Mouse (Mus musculus) olfactory bulb, adult 2 months (tissue): ENCODE data around the gene Fibp. TPM values are rescaled to one million over a fixed set of nuclear protein-coding genes. Genes with fewer than 3 reads are reported as not detected.

Experiments
- H3K27ac ChIP-seq: fragments of 200-500 bp; 2 replicates; pipeline ENCODE4 v1.5.1; 2012; ENCODE audit warnings: low read depth, low read length; ENCODE audit not compliant: insufficient read depth
- H3K4me1 ChIP-seq: fragments of 200-500 bp; 2 replicates; pipeline ENCODE4 v1.6.1; 2012; ENCODE audit warnings: low read length; ENCODE audit not compliant: control insufficient read depth, insufficient read depth
- H3K4me3 ChIP-seq: fragments of 200-500 bp; 2 replicates; pipeline ENCODE4 v1.5.1; 2012; ENCODE audit warnings: mild to moderate bottlenecking, low read depth, low read length, moderate library complexity; ENCODE audit not compliant: insufficient read depth
- CTCF ChIP-seq: fragments of 200-500 bp; IDR thresholded peaks from 2 replicates; pipeline ENCODE4 v1.5.1; 2012; ENCODE audit warnings: low read depth, mild to moderate bottlenecking, low read length, moderate library complexity; ENCODE audit not compliant: insufficient read depth
- POLR2A ChIP-seq: fragments of 200-500 bp; IDR thresholded peaks from 2 replicates; pipeline ENCODE4 v1.6.1; 2012; ENCODE audit warnings: mild to moderate bottlenecking, low read depth, low read length, moderate library complexity; ENCODE audit not compliant: insufficient read depth
- WGBS: fragments of 180-500 bp; shearing (Covaris S2); methylation state at CpG from one replicate; pipeline ENCODE4 v1.1.7; 2018; 5-methylcytosine and 5-hydroxymethylcytosine counted together
- polyA plus RNA-seq: library from polyadenylated mRNA; stranded (reverse); fragments of >200 nt; gene quantifications from 2 replicates; pipeline ENCODE4 v1.2.4, GENCODE M21; 2012; ENCODE audit warnings: low replicate concordance; ENCODE audit not compliant: missing spikeins, insufficient read depth, insufficient read length

Gene Fibp
- polyA plus RNA-seq, 1 experiment, result not detected

- Histone ChIP-seq H3K4me3 (no peak overlapping the region), H3K4me1 (peaks cover 30% of the 10 kb centered on the region), H3K27ac (no peak overlapping the region)
- no peak for TF ChIP-seq CTCF
- TF ChIP-seq POLR2A, result no peak
- WGBS, result 35% methylated on average over 5 of the region's 5 CpGs
Observed at GRCm38 (mm10) chr19:5471846-5472245, 11.4 kb downstream of the Fibp start.

DNA sequence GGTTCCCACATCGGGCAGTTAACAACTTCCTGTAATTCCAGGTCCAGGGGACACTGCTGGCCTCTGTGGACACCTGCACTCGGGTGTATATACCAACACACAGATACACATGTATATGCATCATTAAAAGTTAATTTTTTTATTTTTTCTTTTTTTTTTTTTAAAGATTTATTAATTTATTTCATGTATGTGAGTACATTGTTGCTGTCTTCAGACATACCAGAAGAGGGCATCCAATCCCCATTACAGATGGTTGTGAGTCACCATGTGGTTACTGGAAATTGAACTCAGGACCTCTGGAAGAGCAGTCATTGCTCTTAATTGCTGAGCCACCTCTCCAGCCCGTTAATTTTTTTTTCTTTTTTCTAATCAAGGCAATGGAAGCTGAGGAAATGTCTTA lies 12.4 kb downstream of the Fibp start:
- TF ChIP-seq CTCF (no peak), POLR2A (no peak)
- Histone ChIP-seq H3K4me3 (no peak overlapping the region), H3K4me1 (peaks cover 40% of the 10 kb centered on the region), H3K27ac (no peak overlapping the region)
- WGBS, result 77% methylated on average over 3 of the region's 3 CpGs

- 1% methylated on average over 22 of the region's 22 CpGs for WGBS
- peak within 1 kb of the TSS; percentile 53 for H3K4me3 ChIP-seq
- peak within 1 kb of the TSS; percentile 52; the same call in 1 of the 2 replicates for H3K27ac ChIP-seq
- peaks cover 39% of the 10 kb centered on the region for H3K4me1 ChIP-seq
- TF ChIP-seq CTCF (no peak), POLR2A (no peak)
Observed at GRCm38 (mm10) chr19:5473720-5474119, 13.3 kb downstream of the Fibp start, which contains the start of gene Efemp2. TSS of gene Efemp2 (plus strand) at chr19:5473954.

- TF ChIP-seq POLR2A (no peak), CTCF (no peak)
- WGBS, result 1% methylated on average over 56 of the region's 68 CpGs
- peak overlapping the region; percentile 53 for H3K4me3 ChIP-seq
- H3K4me1 ChIP-seq, result peaks cover 39% of the 10 kb centered on the region
- peak overlapping the region; percentile 52 for H3K27ac ChIP-seq
Observed at GRCm38 (mm10) chr19:5474281-5475068, 14.1 kb downstream of the Fibp start.

DNA sequence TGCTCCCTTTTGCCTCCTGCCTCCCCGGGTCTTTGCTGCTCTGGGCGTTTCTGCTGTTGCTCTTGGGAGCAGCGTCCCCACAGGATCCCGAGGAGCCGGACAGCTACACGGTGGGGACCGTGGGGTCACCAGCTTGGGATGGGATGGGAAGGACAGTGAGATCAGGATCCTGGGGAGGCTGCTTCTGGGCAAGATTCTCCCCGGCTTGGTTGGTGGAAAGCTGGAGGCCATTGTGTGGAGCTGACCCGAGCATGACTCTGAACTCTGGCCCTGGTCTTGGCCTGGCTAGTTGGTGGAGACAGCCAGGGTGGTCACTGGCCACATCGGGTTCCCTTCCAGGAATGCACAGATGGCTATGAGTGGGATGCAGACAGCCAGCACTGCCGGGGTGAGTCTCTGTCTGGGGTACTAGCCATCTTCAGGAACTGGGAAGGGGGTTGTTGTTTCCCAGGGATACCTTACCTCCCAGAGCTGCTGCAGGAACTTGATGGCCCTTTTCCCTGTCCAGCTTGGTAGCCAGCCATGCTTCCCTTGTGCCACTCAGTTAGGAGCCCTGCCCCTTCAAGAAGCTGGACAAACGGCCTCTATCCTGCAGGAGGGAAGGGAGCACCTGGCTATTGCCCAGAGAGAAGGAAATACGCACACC lies 14.8 kb downstream of the Fibp start:
- 17% methylated on average over 13 of the region's 13 CpGs for WGBS
- H3K4me1 ChIP-seq, result peaks cover 37% of the 10 kb centered on the region
- H3K27ac ChIP-seq, result peak overlapping the region; percentile 52
- H3K4me3 ChIP-seq, result peak overlapping the region; percentile 53
- TF ChIP-seq CTCF (no peak), POLR2A (no peak)

DNA sequence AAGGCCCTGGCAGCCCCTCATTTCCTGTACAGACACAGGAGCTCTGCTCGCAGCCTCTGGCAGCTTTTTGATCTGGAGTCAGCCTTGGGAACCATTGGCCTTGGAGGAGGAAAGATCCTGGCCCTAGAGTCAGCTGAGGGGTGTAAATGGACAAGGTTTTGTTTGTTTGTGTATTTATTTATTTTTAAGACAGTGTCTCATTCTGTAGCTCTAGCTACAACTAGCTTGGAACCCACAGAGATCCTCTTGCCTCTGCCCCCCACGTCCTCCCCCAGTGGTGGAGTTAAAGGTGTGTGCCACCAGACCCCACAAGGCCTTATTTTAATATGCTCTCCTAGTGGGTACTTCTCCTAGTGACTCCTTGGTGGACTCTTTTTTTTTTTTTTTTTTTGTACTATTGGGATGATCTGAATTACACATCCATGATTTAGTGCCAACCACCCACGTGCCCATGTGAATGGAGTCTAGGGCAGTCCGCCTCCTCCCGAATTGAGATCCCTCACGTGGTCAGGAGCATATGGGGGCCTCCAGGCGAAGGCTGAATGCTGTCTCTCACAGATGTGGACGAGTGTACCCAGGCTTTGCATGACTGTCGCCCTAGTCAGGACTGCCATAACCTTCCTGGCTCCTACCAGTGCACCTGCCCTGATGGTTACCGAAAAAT lies 16.7 kb downstream of the Fibp start:
- TF ChIP-seq POLR2A, result no peak
- peaks cover 34% of the 10 kb centered on the region for H3K4me1 ChIP-seq
- no peak overlapping the region for H3K4me3 ChIP-seq
- WGBS, result 65% methylated on average over 10 of the region's 10 CpGs
- no peak overlapping the region for H3K27ac ChIP-seq

DNA sequence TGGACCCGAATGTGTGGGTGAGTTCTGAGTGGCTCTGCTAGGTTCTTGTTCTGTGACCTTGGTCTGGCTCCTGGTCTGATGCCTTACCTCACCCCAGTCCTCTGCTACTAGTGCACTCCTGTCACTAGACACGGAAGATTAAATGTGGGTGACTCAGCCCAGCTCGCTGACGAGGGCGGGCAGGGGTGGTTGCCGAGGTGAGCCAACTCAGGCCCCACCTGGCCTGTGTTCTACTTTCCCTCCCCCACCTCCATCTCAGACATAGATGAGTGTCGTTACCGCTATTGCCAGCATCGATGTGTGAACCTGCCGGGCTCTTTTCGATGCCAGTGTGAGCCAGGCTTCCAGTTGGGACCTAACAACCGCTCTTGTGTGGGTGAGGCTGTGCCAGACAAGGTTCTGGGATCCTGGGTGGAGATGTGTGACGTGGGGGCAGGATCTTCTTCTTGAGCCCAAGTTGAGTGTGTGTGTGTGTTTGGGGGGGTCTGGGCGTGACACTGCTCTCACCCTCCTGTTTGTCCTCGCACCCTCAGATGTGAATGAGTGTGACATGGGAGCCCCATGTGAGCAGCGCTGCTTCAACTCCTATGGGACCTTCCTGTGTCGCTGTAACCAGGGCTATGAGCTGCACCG lies 17.4 kb downstream of the Fibp start:
- no peak for TF ChIP-seq POLR2A
- no peak for TF ChIP-seq CTCF
- H3K4me1 ChIP-seq, result peaks cover 34% of the 10 kb centered on the region
- WGBS, result 73% methylated on average over 18 of the region's 18 CpGs
- no peak overlapping the region for H3K4me3 ChIP-seq
- no peak overlapping the region for H3K27ac ChIP-seq

DNA sequence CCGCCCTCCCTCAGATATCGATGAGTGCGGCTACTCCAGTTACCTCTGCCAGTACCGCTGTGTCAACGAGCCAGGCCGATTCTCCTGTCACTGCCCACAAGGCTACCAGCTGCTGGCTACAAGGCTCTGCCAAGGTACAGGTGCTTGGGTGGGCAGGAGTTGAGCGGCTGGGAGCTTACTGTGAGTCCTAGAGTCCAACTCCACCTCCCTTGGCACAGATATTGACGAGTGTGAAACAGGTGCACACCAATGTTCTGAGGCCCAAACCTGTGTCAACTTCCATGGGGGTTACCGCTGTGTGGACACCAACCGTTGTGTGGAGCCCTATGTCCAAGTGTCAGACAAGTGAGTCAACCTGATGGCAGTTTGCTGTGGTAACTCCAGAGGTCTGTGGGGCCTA lies 19.6 kb downstream of the Fibp start:
- no peak overlapping the region for H3K27ac ChIP-seq
- no peak overlapping the region for H3K4me3 ChIP-seq
- TF ChIP-seq CTCF, result no peak
- TF ChIP-seq POLR2A, result no peak
- 87% methylated on average over 10 of the region's 10 CpGs for WGBS
- peaks cover 26% of the 10 kb centered on the region for H3K4me1 ChIP-seq

DNA sequence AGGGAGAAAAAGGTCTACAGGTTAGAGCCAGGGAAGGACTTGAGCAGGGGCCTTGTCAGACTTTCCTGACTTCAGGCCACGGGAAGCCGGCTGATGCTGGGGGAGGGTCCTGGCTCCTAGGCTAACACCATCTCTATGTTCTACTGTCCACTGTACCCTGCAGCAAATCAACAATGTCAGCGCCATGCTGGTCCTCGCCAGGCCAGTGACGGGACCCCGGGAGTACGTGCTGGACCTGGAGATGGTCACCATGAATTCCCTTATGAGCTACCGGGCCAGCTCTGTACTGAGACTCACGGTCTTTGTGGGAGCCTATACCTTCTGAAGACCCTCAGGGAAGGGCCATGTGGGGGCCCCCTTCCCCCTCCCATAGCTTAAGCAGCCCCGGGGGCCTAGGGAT lies 21.0 kb downstream of the Fibp start:
- TF ChIP-seq POLR2A (no peak), CTCF (no peak)
- Histone ChIP-seq H3K4me3 (no peak overlapping the region), H3K4me1 (peaks cover 17% of the 10 kb centered on the region), H3K27ac (no peak overlapping the region)
- 91% methylated on average over 10 of the region's 10 CpGs for WGBS
